Mouse (Mus musculus): ENCODE results near the gene Ubtd1. TPM values are rescaled to one million over a fixed set of nuclear protein-coding genes. Genes with fewer than 3 reads are reported as not detected.

Gene Ubtd1
- total and polyA plus RNA-seq, 3 experiments = 3.4 to 5.8 (median 3.6) TPM

GRCm38 (mm10) chr19:42078566-42078965 lies 97.0 kb downstream of the Ubtd1 start:
- no peak overlapping the region for H3K27ac ChIP-seq (ENCODE audit: insufficient read depth, low read depth)
- no peaks in the 10 kb centered on the region for H3K36me3 ChIP-seq (replicated peaks in 1 of 2; ENCODE audit: control insufficient read depth in 1 of 2, insufficient read depth in 1 of 2, low read length in 1 of 2)
- no peak overlapping the region for H3K4me3 ChIP-seq (replicated peaks in 1 of 3; ENCODE audit: low read depth in 2 of 3, low read length in 2 of 3, poor library complexity in 1 of 3)
- no peaks in the 10 kb centered on the region for H3K9me3 ChIP-seq (replicated peaks; ENCODE audit: low read length)
- DNase-seq (ENCODE audit: extremely low read depth) = no peak
- no peaks in the 10 kb centered on the region for H3K4me1 ChIP-seq (ENCODE audit: control insufficient read depth in 1 of 2, insufficient read depth in 2 of 2)
- H3K79me2 ChIP-seq (replicated peaks; ENCODE audit: control insufficient read depth, extremely low read depth, insufficient read depth, poor library complexity, severe bottlenecking) = no peaks in the 10 kb centered on the region
- dilution Hi-C loops (cut with MboI; ENCODE audit: extremely low pct_ligation_motif_present, extremely low pct_unique_long_range_greater_than_20kb, low sequenced_read_pairs) = no loop called here
- no peaks in the 10 kb centered on the region for H3K27me3 ChIP-seq (replicated peaks)
- TF ChIP-seq BHLHE40 (IDR thresholded peaks at IDR 0.05; ENCODE audit: low read depth, low read length) (no peak), SIN3A (IDR thresholded peaks at IDR 0.05; ENCODE audit: low read length) (no peak), MYC (IDR thresholded peaks at IDR 0.05; ENCODE audit: low read depth, low read length) (no peak), POLR2AphosphoS2 (IDR thresholded peaks at IDR 0.05; ENCODE audit: low read depth, low read length) (no peak), HCFC1 (IDR thresholded peaks at IDR 0.05; ENCODE audit: low read depth, low read length) (no peak), ZNF384 (IDR thresholded peaks at IDR 0.05; ENCODE audit: low read depth, low read length) (no peak), ZKSCAN1 (IDR thresholded peaks at IDR 0.05; ENCODE audit: borderline replicate concordance, low read depth, low read length) (no peak), GABPA (IDR thresholded peaks at IDR 0.05; ENCODE audit: insufficient replicate concordance, low read depth, low read length) (no peak), POLR2A (IDR thresholded peaks at IDR 0.05; ENCODE audit: low read depth, low read length) (no peak), RAD21 (IDR thresholded peaks at IDR 0.05; ENCODE audit: low read depth, low read length) (no peak), MEF2A (IDR thresholded peaks at IDR 0.05; ENCODE audit: borderline replicate concordance, low read depth, low read length) (no peak), USF2 (conservative IDR thresholded peaks at IDR 0.05; ENCODE audit: low read depth, low read length) (no peak), ZC3H11A (IDR thresholded peaks at IDR 0.05; ENCODE audit: low read depth, low read length) (no peak)
- no peak overlapping the region for H3K4me2 ChIP-seq (ENCODE audit: insufficient read depth, low read depth, poor library complexity, severe bottlenecking)
- in situ Hi-C loops (cut with MboI; ENCODE audit: low pct_ligation_motif_present, low pct_unique_long_range_greater_than_20kb, low sequenced_read_pairs) = no loop called here
- H3K9ac ChIP-seq (ENCODE audit: insufficient read depth, low read depth) = no peak overlapping the region

- Histone ChIP-seq H3K27ac (ENCODE audit: insufficient read depth, low read depth) (no peak overlapping the region), H3K79me2 (replicated peaks; ENCODE audit: control insufficient read depth, extremely low read depth, insufficient read depth, poor library complexity, severe bottlenecking) (no peaks in the 10 kb centered on the region), H3K4me1 (ENCODE audit: control insufficient read depth in 1 of 2, insufficient read depth in 2 of 2) (no peaks in the 10 kb centered on the region), H3K4me2 (ENCODE audit: insufficient read depth, low read depth, poor library complexity, severe bottlenecking) (no peak overlapping the region), H3K4me3 (replicated peaks in 1 of 3; ENCODE audit: low read depth in 2 of 3, low read length in 2 of 3, poor library complexity in 1 of 3) (no peak overlapping the region), H3K27me3 (replicated peaks) (no peaks in the 10 kb centered on the region), H3K9me3 (replicated peaks; ENCODE audit: low read length) (no peaks in the 10 kb centered on the region), H3K9ac (ENCODE audit: insufficient read depth, low read depth) (no peak overlapping the region), H3K36me3 (replicated peaks in 1 of 2; ENCODE audit: control insufficient read depth in 1 of 2, insufficient read depth in 1 of 2, low read length in 1 of 2) (no peaks in the 10 kb centered on the region)
- dilution Hi-C loops (cut with MboI; ENCODE audit: extremely low pct_ligation_motif_present, extremely low pct_unique_long_range_greater_than_20kb, low sequenced_read_pairs) = no loop called here
- DNase-seq (ENCODE audit: extremely low read depth) = no peak
- no peak for TF ChIP-seq CHD1 (IDR thresholded peaks at IDR 0.05; ENCODE audit: low read depth, low read length)
- TF ChIP-seq IRF4 (IDR thresholded peaks at IDR 0.05; ENCODE audit: low read depth, low read length) = no peak
- no peak for TF ChIP-seq ELF1 (IDR thresholded peaks at IDR 0.05; ENCODE audit: low read depth, low read length)
- in situ Hi-C loops (cut with MboI; ENCODE audit: low pct_ligation_motif_present, low pct_unique_long_range_greater_than_20kb, low sequenced_read_pairs) = no loop called here
Observed at GRCm38 (mm10) chr19:42079006-42079405, 97.4 kb downstream of the Ubtd1 start.

Measured in CH12.LX (cell line).